Mouse (Mus musculus) MEL (cell line): Measurements from ENCODE around the gene Pigc. TPM values are rescaled to one million over a fixed set of nuclear protein-coding genes. Genes with fewer than 3 reads are reported as not detected.

Source experiments
- DNase-seq: peaks from one replicate; pipeline ENCODE4 v3.0.0; 2011; ENCODE audit warnings: low read depth, low spot score
- H3K27ac ChIP-seq: 2 replicates; pipeline ENCODE4 v1.5.1; 2012; ENCODE audit warnings: low read depth, mild to moderate bottlenecking, control low read depth, low read length, moderate library complexity; ENCODE audit not compliant: control insufficient read depth
- H3K27me3 ChIP-seq, 2 experiments: fragments of 150-350 bp in 1 of 2; sonication (generic) in 1 of 2; 2 replicates each; pipeline ENCODE4 v1.6.1; 2012; ENCODE audit warnings: low read length in 2 of 2, mild to moderate bottlenecking in 2 of 2, improper control_type of control experiment in 1 of 2, moderate library complexity in 1 of 2; ENCODE audit not compliant: insufficient read depth in 2 of 2, control insufficient read depth in 1 of 2
- H3K36me3 ChIP-seq, 2 experiments: 2 replicates each; pipeline ENCODE4 v1.6.1; 2012 to 2014; ENCODE audit warnings: low read length in 2 of 2, improper control_type of control experiment in 1 of 2, inconsistent platforms in 1 of 2, mild to moderate bottlenecking in 1 of 2; ENCODE audit not compliant: insufficient read depth in 2 of 2, control insufficient read depth in 1 of 2
- H3K4me1 ChIP-seq, 2 experiments: fragments of 150-350 bp in 1 of 2; sonication (generic) in 1 of 2; 2 replicates each; pipeline ENCODE4 v1.6.1; 2012; ENCODE audit warnings: low read length in 2 of 2, improper control_type of control experiment in 1 of 2, mild to moderate bottlenecking in 1 of 2; ENCODE audit not compliant: insufficient read depth in 2 of 2, control insufficient read depth in 1 of 2
- H3K4me3 ChIP-seq, 2 experiments: fragments of 150-350 bp in 1 of 2; sonication (generic) in 1 of 2; 2 replicates each; pipeline ENCODE4 v1.5.1; 2012; ENCODE audit warnings: low read depth in 2 of 2, low read length in 2 of 2, mild to moderate bottlenecking in 2 of 2, moderate library complexity in 2 of 2, control low read depth in 1 of 2, improper control_type of control experiment in 1 of 2; ENCODE audit not compliant: control insufficient read depth in 1 of 2, insufficient read depth in 1 of 2
- H3K79me2 ChIP-seq: 2 replicates; pipeline ENCODE4 v1.6.1; 2012; ENCODE audit warnings: mild to moderate bottlenecking, low read length, moderate library complexity; ENCODE audit not compliant: control insufficient read depth, poor library complexity, insufficient read depth
- H3K9ac ChIP-seq: 2 replicates; pipeline ENCODE4 v1.6.1; 2012; ENCODE audit warnings: low read depth, mild to moderate bottlenecking, control low read depth, low read length, moderate library complexity; ENCODE audit not compliant: control insufficient read depth, poor library complexity, severe bottlenecking
- H3K9me3 ChIP-seq: fragments of 150-350 bp; sonication (generic); replicated peaks from 2 replicates; pipeline ENCODE4 v1.6.1; 2012; ENCODE audit warnings: mild to moderate bottlenecking, low read length, improper control_type of control experiment, moderate library complexity; ENCODE audit not compliant: insufficient read depth
- BHLHE40 ChIP-seq: IDR thresholded peaks from 2 replicates; pipeline ENCODE4 v1.6.1; 2012; ENCODE audit warnings: low read depth, mild to moderate bottlenecking, inconsistent platforms, low read length, improper control_type of control experiment, borderline replicate concordance
- CHD1 ChIP-seq: IDR thresholded peaks from 2 replicates; pipeline ENCODE4 v1.6.1; 2012; ENCODE audit warnings: low read depth, mild to moderate bottlenecking, inconsistent platforms, low read length, improper control_type of control experiment
- CHD2 ChIP-seq: IDR thresholded peaks from 2 replicates; pipeline ENCODE4 v1.6.1; 2011; ENCODE audit warnings: low read length, improper control_type of control experiment
- CTCF ChIP-seq, 3 experiments: IDR thresholded peaks in 2 of 3; conservative IDR thresholded peaks in 1 of 3; 2 replicates each; pipeline ENCODE4 v1.5.1; 2011 to 2012; ENCODE audit warnings: low read length in 3 of 3, low read depth in 2 of 3, mild to moderate bottlenecking in 2 of 3, improper control_type of control experiment in 1 of 3, inconsistent platforms in 1 of 3, mixed read lengths in 1 of 3, moderate library complexity in 1 of 3; ENCODE audit not compliant: control insufficient read depth in 1 of 3, insufficient read depth in 1 of 3, poor library complexity in 1 of 3, severe bottlenecking in 1 of 3
- E2F4 ChIP-seq: IDR thresholded peaks from 2 replicates; pipeline ENCODE4 v1.6.1; 2011; ENCODE audit warnings: low read depth, low read length, improper control_type of control experiment, borderline replicate concordance
- ELF1 ChIP-seq: IDR thresholded peaks from 2 replicates; pipeline ENCODE4 v1.6.1; 2014; ENCODE audit warnings: low read depth, mild to moderate bottlenecking, inconsistent platforms, low read length, improper control_type of control experiment, moderate library complexity
- EP300 ChIP-seq, 2 experiments: IDR thresholded peaks; 2 replicates each; pipeline ENCODE4 v1.6.1; 2011; ENCODE audit warnings: improper control_type of control experiment in 2 of 2, low read length in 2 of 2, low read depth in 1 of 2, mild to moderate bottlenecking in 1 of 2
- ETS1 ChIP-seq: IDR thresholded peaks from 2 replicates; pipeline ENCODE4 v1.6.1; 2012; ENCODE audit warnings: low read depth, mild to moderate bottlenecking, inconsistent platforms, low read length, improper control_type of control experiment, moderate library complexity
- GABPA ChIP-seq: IDR thresholded peaks from 2 replicates; pipeline ENCODE4 v1.6.1; 2012; ENCODE audit warnings: low read depth, mild to moderate bottlenecking, inconsistent platforms, low read length, improper control_type of control experiment, moderate library complexity
- HCFC1 ChIP-seq: IDR thresholded peaks from 2 replicates; pipeline ENCODE4 v1.6.1; 2012; ENCODE audit warnings: low read depth, mild to moderate bottlenecking, inconsistent platforms, low read length, improper control_type of control experiment, moderate library complexity
- JUND ChIP-seq: IDR thresholded peaks from 2 replicates; pipeline ENCODE4 v1.6.1; 2011; ENCODE audit warnings: low read depth, mild to moderate bottlenecking, improper control_type of control experiment, low read length
- MAFK ChIP-seq: IDR thresholded peaks from 2 replicates; pipeline ENCODE4 v1.6.1; 2011; ENCODE audit warnings: low read depth, mild to moderate bottlenecking, low read length, improper control_type of control experiment, borderline replicate concordance
- MAX ChIP-seq: IDR thresholded peaks from 2 replicates; pipeline ENCODE4 v1.6.1; 2011; ENCODE audit warnings: low read length, improper control_type of control experiment
- MAZ ChIP-seq: IDR thresholded peaks from 2 replicates; pipeline ENCODE4 v1.6.1; 2012; ENCODE audit warnings: low read depth, mild to moderate bottlenecking, inconsistent platforms, low read length, improper control_type of control experiment
- MEF2A ChIP-seq: IDR thresholded peaks from 2 replicates; pipeline ENCODE4 v1.6.1; 2014; ENCODE audit warnings: low read depth, mild to moderate bottlenecking, inconsistent platforms, low read length, improper control_type of control experiment; ENCODE audit not compliant: poor library complexity, insufficient replicate concordance, severe bottlenecking; ENCODE audit errors: extremely low read depth
- MXI1 ChIP-seq: IDR thresholded peaks from 2 replicates; pipeline ENCODE4 v1.6.1; 2011; ENCODE audit warnings: mild to moderate bottlenecking, low read depth, low read length, improper control_type of control experiment
- MYC ChIP-seq: IDR thresholded peaks from 2 replicates; pipeline ENCODE4 v1.6.1; 2011; ENCODE audit warnings: low read depth, mild to moderate bottlenecking, low read length, improper control_type of control experiment, moderate library complexity
- NELFE ChIP-seq: IDR thresholded peaks from 2 replicates; pipeline ENCODE4 v1.6.1; 2011; ENCODE audit warnings: low read depth, low read length, improper control_type of control experiment
- NRF1 ChIP-seq: IDR thresholded peaks from 2 replicates; pipeline ENCODE4 v1.6.1; 2014; ENCODE audit warnings: low read depth, mild to moderate bottlenecking, inconsistent platforms, low read length, improper control_type of control experiment, moderate library complexity; ENCODE audit not compliant: poor library complexity, insufficient read depth, severe bottlenecking
- POLR2AphosphoS2 ChIP-seq: IDR thresholded peaks from 2 replicates; pipeline ENCODE4 v1.6.1; 2011; ENCODE audit warnings: low read length, improper control_type of control experiment
- POLR2AphosphoS5 ChIP-seq: IDR thresholded peaks from 2 replicates; pipeline ENCODE4 v1.6.1; 2012; ENCODE audit warnings: low read depth, borderline replicate concordance, mild to moderate bottlenecking, inconsistent platforms, low read length, moderate library complexity, mixed read lengths
- RAD21 ChIP-seq: IDR thresholded peaks from 2 replicates; pipeline ENCODE4 v1.6.1; 2011; ENCODE audit warnings: mild to moderate bottlenecking, low read depth, low read length, improper control_type of control experiment
- RCOR1 ChIP-seq: IDR thresholded peaks from 2 replicates; pipeline ENCODE4 v1.6.1; 2012; ENCODE audit warnings: low read depth, mild to moderate bottlenecking, inconsistent platforms, low read length, improper control_type of control experiment
- SIN3A ChIP-seq: IDR thresholded peaks from 2 replicates; pipeline ENCODE4 v1.6.1; 2012; ENCODE audit warnings: low read length, improper control_type of control experiment, inconsistent platforms
- SMC3 ChIP-seq: IDR thresholded peaks from 2 replicates; pipeline ENCODE4 v1.6.1; 2011; ENCODE audit warnings: low read depth, low read length, improper control_type of control experiment
- TAL1 ChIP-seq: IDR thresholded peaks from 2 replicates; pipeline ENCODE4 v1.6.1; 2012; ENCODE audit warnings: mild to moderate bottlenecking, inconsistent platforms, low read length, moderate library complexity, mixed read lengths
- TBP ChIP-seq: IDR thresholded peaks from 2 replicates; pipeline ENCODE4 v1.8.0; 2011; ENCODE audit warnings: low read depth, low read length, improper control_type of control experiment
- TCF12 ChIP-seq: IDR thresholded peaks from 2 replicates; pipeline ENCODE4 v1.6.1; 2014; ENCODE audit warnings: low read depth, mild to moderate bottlenecking, inconsistent platforms, low read length, improper control_type of control experiment, moderate library complexity
- USF1 ChIP-seq: IDR thresholded peaks from 2 replicates; pipeline ENCODE4 v1.6.1; 2014; ENCODE audit warnings: low read depth, mild to moderate bottlenecking, inconsistent platforms, low read length, improper control_type of control experiment, moderate library complexity
- USF2 ChIP-seq, 2 experiments: IDR thresholded peaks; 2 replicates each; pipeline ENCODE4 v1.6.1; 2011 to 2012; ENCODE audit warnings: improper control_type of control experiment in 2 of 2, low read length in 2 of 2, borderline replicate concordance in 1 of 2, inconsistent platforms in 1 of 2, low read depth in 1 of 2, mild to moderate bottlenecking in 1 of 2; ENCODE audit not compliant: insufficient read depth in 1 of 2
- ZC3H11A ChIP-seq: IDR thresholded peaks from 2 replicates; pipeline ENCODE4 v1.6.1; 2012; ENCODE audit warnings: low read depth, mild to moderate bottlenecking, inconsistent platforms, low read length, improper control_type of control experiment
- ZKSCAN1 ChIP-seq: IDR thresholded peaks from 2 replicates; pipeline ENCODE4 v1.6.1; 2012; ENCODE audit warnings: low read depth, mild to moderate bottlenecking, inconsistent platforms, low read length, improper control_type of control experiment, moderate library complexity
- ZMIZ1 ChIP-seq: IDR thresholded peaks from 2 replicates; pipeline ENCODE4 v1.6.1; 2012; ENCODE audit warnings: low read depth, mild to moderate bottlenecking, inconsistent platforms, low read length, improper control_type of control experiment, moderate library complexity
- ZNF384 ChIP-seq: IDR thresholded peaks from 2 replicates; pipeline ENCODE4 v1.6.1; 2012; ENCODE audit warnings: low read depth, mild to moderate bottlenecking, inconsistent platforms, low read length, improper control_type of control experiment
- polyA plus RNA-seq, 2 experiments: library from polyadenylated mRNA; stranded (reverse) in 1 of 2; unstranded in 1 of 2; fragments of >175 nt in 1 of 2; fragments of >200 nt in 1 of 2; gene quantifications; 2 replicates each; pipeline versions ENCODE4 v1.2.1 to v1.2.4; 2012; ENCODE audit warnings: low replicate concordance in 2 of 2, low read depth in 1 of 2; ENCODE audit not compliant: insufficient read length in 2 of 2, insufficient read depth in 1 of 2, missing spikeins in 1 of 2
- total RNA-seq: library from RNA; depleted of rRNA; stranded (reverse); fragments of 300-350 nt; gene quantifications from 2 replicates; pipeline ENCODE4 v1.2.3, GENCODE M21; 2012; rRNA removed

Pigc gene
- total RNA-seq, result 4.1 and 4.2 TPM in 2 replicates
- polyA plus RNA-seq, result 1 to 10 TPM in 1 of 2 experiments, not detected in 1; 9.8 TPM

- H3K9ac ChIP-seq, result peak within 1 kb of the TSS; percentile 84
- 0 out of 4 replicates have a peak, but pooled peaks cover 0 to 2% of the 10 kb centered on the region in 2 experiments for H3K27me3 ChIP-seq
- peaks cover 0 to 3% of the 10 kb centered on the region in 2 experiments; a peak in 1 of 4 replicates for H3K4me1 ChIP-seq
- peaks cover 0 to 11% of the 10 kb centered on the region in 2 experiments; a peak in 2 of 4 replicates for H3K36me3 ChIP-seq
- peak within 1 kb of the TSS; percentile 80 to 94 for H3K4me3 ChIP-seq
- peak within 1 kb of the TSS; percentile 55 for H3K27ac ChIP-seq
- no peaks in the 10 kb centered on the region for H3K9me3 ChIP-seq
- peaks cover 2% of the 10 kb centered on the region; the same call in 1 of the 2 replicates for H3K79me2 ChIP-seq
- DNase-seq, result peak; percentile 95
- TF ChIP-seq MAZ (peak; percentile 78; the same call in 1 of the 2 replicates), ZC3H11A (no peak), TCF12 (peak; percentile 73), CHD1 (no peak), MEF2A (no peak), ELF1 (peak; percentile 91), MXI1 (0 out of 2 replicates have a peak, but pooled peaks have one; percentile 7), HCFC1 (peak; percentile 91), ETS1 (no peak), MAX (peak; percentile 43; the same call in 1 of the 2 replicates), RCOR1 (no peak), POLR2AphosphoS2 (no peak), CHD2 (no peak), ZNF384 (no peak; the same call in 1 of the 2 replicates), USF1 (no peak), MYC (peak; percentile 39; the same call in 1 of the 2 replicates), NRF1 (no peak), E2F4 (0 out of 2 replicates have a peak, but pooled peaks have one; percentile 14), GABPA (no peak; the same call in 1 of the 2 replicates), TAL1 (no peak), EP300 (IDR thresholded peaks at IDR 0.05; ENCODE audit: low read depth in 1 of 2, low read length in 2 of 2) (no peak), NELFE (peak; percentile 64), USF2 (IDR thresholded peaks at IDR 0.05; ENCODE audit: borderline replicate concordance in 1 of 2, insufficient read depth in 1 of 2, low read depth in 1 of 2, low read length in 2 of 2) (no peak), RAD21 (no peak; the same call in none of the 2 replicates), CTCF (IDR thresholded peaks at IDR 0.05 in 2 of 3, conservative IDR thresholded peaks at IDR 0.05 in 1 of 3; ENCODE audit: control insufficient read depth in 1 of 3, insufficient read depth in 1 of 3, low read depth in 2 of 3, low read length in 3 of 3, poor library complexity in 1 of 3, severe bottlenecking in 1 of 3) (peak in 2 of 3 experiments; percentile 56 to 62; a peak in 5 of 6 replicates), SMC3 (peak; percentile 18; the same call in 1 of the 2 replicates), MAFK (no peak), ZMIZ1 (peak; percentile 46; the same call in 1 of the 2 replicates), JUND (no peak), TBP (peak; percentile 58), POLR2AphosphoS5 (no peak), ZKSCAN1 (no peak), SIN3A (peak; percentile 71), BHLHE40 (no peak)
Measured at GRCm38 (mm10) chr1:161968589-161969407, at the start of gene Pigc. Gene Pigc, plus strand, starts transcription at chr1:161969186.
